ENCODE assay signal across 11 mouse cellular contexts in the genomic region with DNA sequence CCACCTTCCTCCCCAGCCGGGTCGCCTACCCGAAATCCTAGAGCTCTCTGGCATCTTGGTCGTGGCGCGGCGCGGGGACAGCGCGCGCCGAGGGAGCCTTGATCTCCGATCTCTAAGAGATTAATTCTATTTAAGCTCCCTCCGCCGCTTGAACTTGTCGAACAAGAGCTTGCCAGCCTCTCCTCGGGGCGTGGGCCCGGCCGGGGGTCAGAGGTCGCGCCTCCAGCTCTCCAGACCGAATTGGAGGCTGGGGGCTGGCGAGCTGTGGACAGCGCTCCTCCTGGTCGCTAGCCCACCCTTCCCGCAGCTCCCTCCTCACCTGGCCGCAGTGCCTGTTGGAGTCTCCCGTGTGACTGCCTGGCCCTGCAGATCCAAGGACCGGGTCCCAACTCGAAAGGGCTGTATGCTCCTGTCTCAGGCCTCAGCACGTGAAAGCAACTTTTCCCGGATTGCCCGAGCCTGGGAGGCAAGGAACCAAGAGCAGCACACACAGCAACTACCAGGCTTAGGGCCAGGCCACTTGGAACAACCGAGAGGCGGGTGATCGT. TPM values are rescaled to one million over a fixed set of nuclear protein-coding genes. Genes with fewer than 3 reads are reported as not detected.
DNase-seq lines count a peak whose midpoint lies in the region; ATAC-seq and TF ChIP-seq lines count a peak whose summit lies in the region.
"Had no signal": no experiment of that assay in that cellular context is flagged by ENCODE, and none has a peak within 500 bp of the region (broad histone marks: within the 10 kb centered on the region; RNA-seq: fewer than 3 reads in every experiment).

No protein-coding gene starts in this region.

- no peak overlapping the region for H3K4me3 ChIP-seq in lung, postnatal 0 days (ENCODE audit: low read depth, low read length)
- H3K4me3 ChIP-seq in intestine, postnatal 0 days (ENCODE audit: low read depth, low read length): peak overlapping the region; percentile 1; the same call in 1 of the 2 replicates
- peak overlapping the region; percentile 1; the same call in 1 of the 2 replicates for H3K4me3 ChIP-seq in stomach, embryonic 16.5 days (replicated peaks; ENCODE audit: low read length)
- H3K4me3 ChIP-seq: erythroblast, embryonic 14.5 days had no signal

- H3K27ac ChIP-seq in lung, postnatal 0 days (ENCODE audit: low read length): no peak overlapping the region
- no peak overlapping the region for H3K27ac ChIP-seq in intestine, postnatal 0 days (ENCODE audit: low read depth, low read length)
- no peak overlapping the region for H3K27ac ChIP-seq in stomach, embryonic 16.5 days (ENCODE audit: low read length)

- no peak for TF ChIP-seq EP300 in lung, postnatal 0 days (IDR thresholded peaks at IDR 0.05)

- peaks cover 82% of the 10 kb centered on the region for H3K27me3 ChIP-seq in lung, postnatal 0 days (replicated peaks; ENCODE audit: insufficient read depth, low read length)
- H3K27me3 ChIP-seq in intestine, postnatal 0 days (replicated peaks; ENCODE audit: control insufficient read depth, insufficient read depth, low read length): peaks cover 90% of the 10 kb centered on the region
- peaks cover 91% of the 10 kb centered on the region for H3K27me3 ChIP-seq in stomach, embryonic 16.5 days (ENCODE audit: control insufficient read depth, insufficient read depth, low read length)

- peak overlapping the region; percentile 36 for H3K4me2 ChIP-seq in lung, postnatal 0 days (replicated peaks; ENCODE audit: low read depth, low read length)
- H3K4me2 ChIP-seq in intestine, postnatal 0 days (replicated peaks; ENCODE audit: low read depth): no peak overlapping the region
- no peak overlapping the region for H3K4me2 ChIP-seq in stomach, embryonic 16.5 days (ENCODE audit: low read depth, low read length)

- H3K9ac ChIP-seq in lung, postnatal 0 days (replicated peaks; ENCODE audit: low read depth): no peak overlapping the region
- no peak overlapping the region for H3K9ac ChIP-seq in intestine, postnatal 0 days (ENCODE audit: low read depth, low read length)
- no peak overlapping the region for H3K9ac ChIP-seq in stomach, embryonic 16.5 days (ENCODE audit: low read length)

- no peaks in the 10 kb centered on the region; the same call in 1 of the 2 replicates for H3K4me1 ChIP-seq in lung, postnatal 0 days (ENCODE audit: insufficient read depth, low read depth, low read length)
- H3K4me1 ChIP-seq in intestine, postnatal 0 days (replicated peaks; ENCODE audit: control insufficient read depth, insufficient read depth, low read length): no peaks in the 10 kb centered on the region
- peaks cover 3% of the 10 kb centered on the region; the same call in 1 of the 2 replicates for H3K4me1 ChIP-seq in stomach, embryonic 16.5 days (ENCODE audit: control insufficient read depth, insufficient read depth, low read length)

- 3% methylated on average over 37 of the region's 37 CpGs for WGBS in lung, postnatal 0 days
- WGBS in intestine, postnatal 0 days: 1% methylated on average over 37 of the region's 37 CpGs
- 2% methylated on average over 37 of the region's 37 CpGs for WGBS in stomach, embryonic 16.5 days

- ATAC-seq in lung, postnatal 0 days: no peak
- no peak for ATAC-seq in intestine, postnatal 0 days
- ATAC-seq in stomach, embryonic 16.5 days (ENCODE audit: insufficient read depth, low FRiP score): no peak
- ATAC-seq: activated CD4-positive, CD25-positive, alpha-beta regulatory T cell, adult 4 months had no signal

- DNase-seq in cerebellum, postnatal 10 days: peak; percentile 17 to 39
- no peak for DNase-seq in cerebellum, postnatal 4 days (ENCODE audit: low spot score in 2 of 2)
- no peak for DNase-seq in lung, postnatal 0 days (ENCODE audit: low spot score)
- DNase-seq in lung, postnatal 14 days: no peak
- DNase-seq in right cerebral cortex, postnatal 36 days (ENCODE audit: low spot score in 2 of 2): no peak
- DNase-seq in spleen, adult 18-20 months: no peak
- DNase-seq: kidney, postnatal 25 days had no signal

- H3K9me3 ChIP-seq in lung, postnatal 0 days (ENCODE audit: low read length): no peaks in the 10 kb centered on the region
- no peaks in the 10 kb centered on the region for H3K9me3 ChIP-seq in intestine, postnatal 0 days (ENCODE audit: control insufficient read depth)
- 0 out of 2 replicates have a peak, but pooled peaks cover 3% of the 10 kb centered on the region for H3K9me3 ChIP-seq in stomach, embryonic 16.5 days (replicated peaks; ENCODE audit: control insufficient read depth, low read length)

- no peak for TF ChIP-seq CTCF in lung, postnatal 0 days (IDR thresholded peaks at IDR 0.05)
- no peak for TF ChIP-seq CTCF in intestine, postnatal 0 days (IDR thresholded peaks at IDR 0.05; ENCODE audit: low read depth)

- H3K36me3 ChIP-seq in lung, postnatal 0 days (ENCODE audit: insufficient read depth, low read length): no peaks in the 10 kb centered on the region
- H3K36me3 ChIP-seq in intestine, postnatal 0 days (ENCODE audit: control insufficient read depth, insufficient read depth): no peaks in the 10 kb centered on the region
- no peaks in the 10 kb centered on the region for H3K36me3 ChIP-seq in stomach, embryonic 16.5 days (ENCODE audit: control insufficient read depth, insufficient read depth, low read length)

RNA-seq across cellular contexts. Expression of a gene that starts 0.9 kb away (rescaled TPM):
- polyA plus RNA-seq in lung, postnatal 0 days (2015; fragmentation: Nextera tagmentation; extraction: Ambion mirVana): 23.0 and 23.9 TPM in 2 replicates
- 25.4 and 29.1 TPM in 2 replicates for polyA plus RNA-seq in intestine, postnatal 0 days (2015; fragmentation: Nextera tagmentation; extraction: Ambion mirVana)
- 13.5 and 13.8 TPM in 2 replicates for polyA plus RNA-seq in stomach, embryonic 16.5 days (2015; fragmentation: Nextera tagmentation; extraction: Ambion mirVana)

RNA-seq across cellular contexts. Expression of a gene that starts 1.1 kb away (rescaled TPM):
- polyA plus RNA-seq in lung, postnatal 0 days (2015; fragmentation: Nextera tagmentation; extraction: Ambion mirVana): not detected in 2 replicates
- polyA plus RNA-seq in intestine, postnatal 0 days (2015; fragmentation: Nextera tagmentation; extraction: Ambion mirVana): not detected in 2 replicates
- polyA plus RNA-seq in stomach, embryonic 16.5 days (2015; fragmentation: Nextera tagmentation; extraction: Ambion mirVana): not detected in 2 replicates
- polyA plus RNA-seq: activated CD4-positive, CD25-positive, alpha-beta regulatory T cell, adult 4 months; erythroblast, embryonic 14.5 days had no signal

Comparison
In these comparisons a context has a peak if more than half of its experiments do, and no peak if none do; other contexts are left out.
1. DNase-seq: peak in cerebellum, postnatal 10 days (2 of 2); none in cerebellum, postnatal 4 days (0 of 2), lung, postnatal 0 days (single experiment), lung, postnatal 14 days (single experiment), right cerebral cortex, postnatal 36 days (0 of 2) and spleen, adult 18-20 months (0 of 2).